Mouse (Mus musculus) thymus, adult 2 months (tissue): ENCODE measurements at regions not wholly inside any gene's neighbourhood (a gene's known extent, or its start where the extent isn't known, plus 50 kb on each side); places are given as distances from the start of the nearest gene placed in this dataset.

ENCODE experiments used
- DNase-seq: peaks from one replicate; pipeline ENCODE4 v3.0.0; 2021
- H3K27ac ChIP-seq: fragments of 200-500 bp; 2 replicates; pipeline ENCODE4 v1.5.1; 2012; ENCODE audit warnings: low read length, control low read depth; ENCODE audit not compliant: control insufficient read depth, insufficient read depth
- H3K27me3 ChIP-seq: fragments of 200-500 bp; 2 replicates; pipeline ENCODE4 v1.6.1; 2012; ENCODE audit warnings: mild to moderate bottlenecking, low read length, moderate library complexity, mixed read lengths; ENCODE audit not compliant: control insufficient read depth, insufficient read depth
- H3K36me3 ChIP-seq: fragments of 200-500 bp; 2 replicates; pipeline ENCODE4 v1.6.1; 2012; ENCODE audit warnings: mild to moderate bottlenecking, low read length, moderate library complexity; ENCODE audit not compliant: control insufficient read depth, insufficient read depth
- H3K4me1 ChIP-seq: fragments of 200-500 bp; replicated peaks from 2 replicates; pipeline ENCODE4 v1.6.1; 2012; ENCODE audit warnings: low read length; ENCODE audit not compliant: control insufficient read depth, insufficient read depth
- H3K4me3 ChIP-seq: fragments of 200-500 bp; 2 replicates; pipeline ENCODE4 v1.5.1; 2012; ENCODE audit warnings: mild to moderate bottlenecking, low read length, control low read depth, moderate library complexity; ENCODE audit not compliant: control insufficient read depth, insufficient read depth
- CTCF ChIP-seq: fragments of 200-500 bp; IDR thresholded peaks from 2 replicates; pipeline ENCODE4 v1.5.1; 2012; ENCODE audit warnings: mild to moderate bottlenecking, control low read depth, low read length, moderate library complexity, borderline replicate concordance; ENCODE audit not compliant: control insufficient read depth, poor library complexity, insufficient read depth; ENCODE audit errors: extremely low read depth
- POLR2A ChIP-seq: fragments of 200-500 bp; IDR thresholded peaks from 2 replicates; pipeline ENCODE4 v1.6.1; 2012; ENCODE audit warnings: mild to moderate bottlenecking, low read length, control low read depth, moderate library complexity; ENCODE audit not compliant: control insufficient read depth, poor library complexity, insufficient read depth; ENCODE audit errors: extremely low read depth
- WGBS: fragments of 180-500 bp; shearing (Covaris S2); methylation state at CpG from one replicate; pipeline ENCODE4 v1.1.7; 2018; 5-methylcytosine and 5-hydroxymethylcytosine counted together

DNA sequence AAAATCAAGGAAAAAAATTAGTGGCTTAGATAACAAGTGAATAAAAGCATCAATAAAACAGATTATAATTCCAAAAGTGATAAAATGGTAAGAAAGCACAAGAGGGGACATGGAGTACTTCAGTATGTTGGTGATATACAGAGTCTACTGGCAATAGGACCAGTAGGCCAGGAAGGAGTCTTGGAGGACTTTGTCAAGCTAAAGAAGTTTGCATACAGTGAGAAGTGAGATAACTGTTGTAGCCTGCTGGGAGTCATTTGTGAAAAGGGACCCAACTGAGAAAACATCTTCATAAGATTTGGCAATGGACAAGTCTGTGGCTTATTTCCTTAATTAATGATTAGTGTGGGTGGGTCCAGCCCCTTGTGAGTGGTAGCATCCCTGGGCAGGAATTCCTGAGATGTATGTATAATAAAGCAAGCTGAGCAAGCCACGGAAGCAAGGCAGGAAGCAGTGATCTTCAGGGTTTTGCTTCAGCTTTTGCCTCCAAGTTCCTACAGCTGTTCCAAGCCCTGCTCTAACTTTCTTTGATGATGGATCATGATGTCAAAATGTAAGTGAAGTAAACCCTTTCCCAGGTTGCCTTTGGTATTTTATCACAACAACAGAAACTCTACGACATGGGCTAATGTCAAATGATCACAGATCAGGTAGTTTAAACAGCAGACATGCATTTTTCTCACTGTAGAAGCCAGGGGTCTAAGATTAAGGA is 314.5 kb upstream of the Trib2 start:
- TF ChIP-seq CTCF (no peak), POLR2A (no peak)
- DNase-seq, result no peak
- no peak overlapping the region for H3K4me3 ChIP-seq
- 75% methylated on average over 2 of the region's 2 CpGs for WGBS
- H3K27me3 ChIP-seq, result no peaks in the 10 kb centered on the region
- no peak overlapping the region for H3K27ac ChIP-seq
- peaks cover 15% of the 10 kb centered on the region for H3K4me1 ChIP-seq
- H3K36me3 ChIP-seq, result no peaks in the 10 kb centered on the region

- 95% methylated on average over 1 of the region's 1 CpGs for WGBS
- no peak for TF ChIP-seq POLR2A
- no peak for TF ChIP-seq CTCF
- H3K4me1 ChIP-seq, result peaks cover 9% of the 10 kb centered on the region
- DNase-seq, result no peak
- H3K4me3 ChIP-seq, result no peak overlapping the region
- no peaks in the 10 kb centered on the region for H3K36me3 ChIP-seq
- no peaks in the 10 kb centered on the region for H3K27me3 ChIP-seq
- H3K27ac ChIP-seq, result no peak overlapping the region
These were observed 313.9 kb upstream of the Trib2 start for GRCm38 (mm10) chr12:16130605-16131004.

- peaks cover 7% of the 10 kb centered on the region for H3K4me1 ChIP-seq
- no peaks in the 10 kb centered on the region for H3K36me3 ChIP-seq
- H3K4me3 ChIP-seq, result no peak overlapping the region
- no peak for DNase-seq
- WGBS, result 97% methylated on average over 3 of the region's 3 CpGs
- H3K27ac ChIP-seq, result no peak overlapping the region
- TF ChIP-seq POLR2A (no peak), CTCF (no peak)
- no peaks in the 10 kb centered on the region for H3K27me3 ChIP-seq
These were observed 313.2 kb upstream of the Trib2 start for GRCm38 (mm10) chr12:16129923-16130322.

GRCm38 (mm10) chr12:16129243-16129642 is 312.5 kb upstream of the Trib2 start:
- no peak overlapping the region for H3K27ac ChIP-seq
- no peak for TF ChIP-seq CTCF
- TF ChIP-seq POLR2A, result no peak
- WGBS, result 94% methylated on average over 3 of the region's 3 CpGs
- H3K36me3 ChIP-seq, result no peaks in the 10 kb centered on the region
- peaks cover 3% of the 10 kb centered on the region; the same call in 1 of the 2 replicates for H3K4me1 ChIP-seq
- no peak overlapping the region for H3K4me3 ChIP-seq
- H3K27me3 ChIP-seq, result no peaks in the 10 kb centered on the region
- DNase-seq, result no peak

- no peaks in the 10 kb centered on the region for H3K36me3 ChIP-seq
- 57% methylated on average over 2 of the region's 2 CpGs for WGBS
- H3K27me3 ChIP-seq, result no peaks in the 10 kb centered on the region
- no peak for DNase-seq
- TF ChIP-seq POLR2A (no peak), CTCF (no peak)
- H3K4me3 ChIP-seq, result no peak overlapping the region
- H3K4me1 ChIP-seq, result no peaks in the 10 kb centered on the region
- no peak overlapping the region for H3K27ac ChIP-seq
These were observed 308.2 kb upstream of the Trib2 start for GRCm38 (mm10) chr12:16124906-16125305.

GRCm38 (mm10) chr12:16122353-16123127 is 305.8 kb upstream of the Trib2 start:
- Histone ChIP-seq H3K4me3 (no peak overlapping the region), H3K36me3 (no peaks in the 10 kb centered on the region), H3K4me1 (no peaks in the 10 kb centered on the region), H3K27me3 (no peaks in the 10 kb centered on the region), H3K27ac (no peak overlapping the region)
- no peak for DNase-seq
- 93% methylated on average over 2 of the region's 2 CpGs for WGBS
- no peak for TF ChIP-seq POLR2A
- TF ChIP-seq CTCF, result no peak
